Mouse (Mus musculus): ENCODE data around the gene F5. TPM values are rescaled to one million over a fixed set of nuclear protein-coding genes. Genes with fewer than 3 reads are reported as not detected.

The F5 gene
- polyA plus RNA-seq, 1 experiment from 2014 or later: 0.24 TPM

DNA sequence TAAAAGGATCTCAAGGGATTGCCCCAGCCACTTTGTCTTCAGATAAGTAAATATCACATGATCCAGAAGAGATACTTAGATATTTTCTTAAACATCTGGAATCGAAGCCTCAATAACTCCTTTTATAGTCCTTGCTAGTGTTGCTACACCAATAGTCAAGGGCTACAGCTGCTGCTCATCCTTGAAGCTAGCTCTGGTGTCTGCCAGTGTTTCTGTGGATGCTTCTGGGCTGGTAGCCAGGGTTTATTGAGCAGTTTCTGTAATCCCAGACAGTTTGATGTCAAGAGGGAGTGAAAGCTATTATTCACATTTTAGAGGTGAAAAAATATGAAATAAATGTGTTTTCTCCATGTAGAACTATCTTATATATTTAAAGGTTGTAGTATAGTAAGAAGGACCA lies 19.0 kb upstream of the F5 start:
- no peak overlapping the region for H3K4me2 ChIP-seq
- no peak overlapping the region for H3K4me3 ChIP-seq
- no peaks in the 10 kb centered on the region for H3K9me3 ChIP-seq
- H3K27me3 ChIP-seq: no peaks in the 10 kb centered on the region
- no peak overlapping the region for H3K27ac ChIP-seq
- H3K36me3 ChIP-seq: no peaks in the 10 kb centered on the region
- H3K4me1 ChIP-seq: no peaks in the 10 kb centered on the region
- 71% methylated on average over 1 of the region's 1 CpGs for WGBS
- no peak overlapping the region for H3K9ac ChIP-seq
- ATAC-seq (ENCODE audit: insufficient number of reproducible peaks, low FRiP score, low TSS enrichment, low read depth): no peak

DNA sequence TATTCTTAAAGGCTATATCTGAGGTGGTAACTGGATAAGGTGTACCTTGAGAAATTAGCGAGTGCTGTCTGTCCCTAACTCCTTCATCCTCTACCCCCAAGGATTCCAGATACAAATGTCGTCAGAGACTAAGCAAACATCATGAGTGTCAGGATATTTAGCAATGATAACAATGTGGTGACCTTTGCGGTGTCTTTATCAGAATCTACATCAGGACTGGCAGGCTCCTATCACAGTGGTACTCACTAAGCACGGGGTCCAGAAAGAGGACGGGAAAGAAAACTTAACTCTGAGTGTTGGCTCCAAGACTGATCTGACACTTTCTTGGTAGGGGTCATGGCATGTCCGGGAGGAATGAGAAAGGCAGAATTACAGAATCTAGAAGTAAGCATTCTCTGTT lies 17.5 kb upstream of the F5 start:
- H3K4me1 ChIP-seq: no peaks in the 10 kb centered on the region

DNA sequence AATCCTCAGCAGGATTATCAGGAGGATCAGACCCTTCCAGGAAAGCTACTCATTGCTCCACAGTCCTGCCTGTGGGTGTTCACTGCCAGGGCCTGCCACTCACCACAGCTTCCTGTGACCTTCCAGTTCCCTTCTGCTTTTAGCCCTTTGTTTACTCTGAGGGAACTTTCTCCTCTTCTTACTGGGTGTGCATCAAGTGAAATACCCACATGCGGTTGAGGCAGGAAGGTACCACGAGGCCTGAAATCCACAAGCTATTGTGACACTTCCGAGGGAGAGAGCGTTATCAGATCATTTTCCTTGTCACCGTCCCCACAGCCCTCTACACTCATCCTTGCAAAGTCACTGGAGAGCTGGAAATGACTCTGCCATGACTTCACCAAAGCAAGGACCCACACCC lies 16.3 kb upstream of the F5 start:
- ATAC-seq (ENCODE audit: insufficient number of reproducible peaks, low FRiP score, low TSS enrichment, low read depth): no peak
- no peak overlapping the region for H3K4me2 ChIP-seq
- H3K9ac ChIP-seq: no peak overlapping the region
- no peak overlapping the region for H3K27ac ChIP-seq
- H3K4me3 ChIP-seq: no peak overlapping the region
- H3K36me3 ChIP-seq: no peaks in the 10 kb centered on the region
- no peaks in the 10 kb centered on the region for H3K4me1 ChIP-seq
- 75% methylated on average over 5 of the region's 5 CpGs for WGBS
- H3K27me3 ChIP-seq: no peaks in the 10 kb centered on the region
- no peaks in the 10 kb centered on the region for H3K9me3 ChIP-seq

More for the DNA sequence above, 17.5 kb upstream of the F5 start:
- Histone ChIP-seq H3K27me3 (no peaks in the 10 kb centered on the region), H3K9me3 (no peaks in the 10 kb centered on the region), H3K36me3 (no peaks in the 10 kb centered on the region), H3K4me2 (no peak overlapping the region), H3K27ac (no peak overlapping the region), H3K4me3 (no peak overlapping the region), H3K9ac (no peak overlapping the region)
- WGBS: 81% methylated on average over 6 of the region's 6 CpGs
- ATAC-seq (ENCODE audit: insufficient number of reproducible peaks, low FRiP score, low TSS enrichment, low read depth): no peak

DNA sequence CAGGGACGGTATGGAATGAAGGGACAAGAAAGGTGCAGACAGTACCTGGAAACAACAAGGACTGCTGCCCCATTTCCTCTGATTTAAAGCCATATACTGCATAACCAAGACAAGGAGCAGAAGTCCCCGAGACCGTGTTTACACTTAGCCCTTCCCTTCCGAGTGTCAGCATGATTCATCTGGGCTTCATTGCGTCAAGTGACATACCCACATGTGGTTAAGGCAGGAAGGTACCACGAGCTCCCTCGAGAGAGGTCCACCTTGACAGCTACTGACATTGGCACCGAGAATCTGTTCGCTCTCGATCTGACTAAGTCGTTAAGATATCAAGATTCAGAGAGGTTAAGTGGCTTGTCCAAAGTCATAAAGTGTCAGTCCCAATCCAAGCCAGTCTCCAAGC lies 15.7 kb upstream of the F5 start:
- Histone ChIP-seq H3K9me3 (no peaks in the 10 kb centered on the region), H3K27me3 (no peaks in the 10 kb centered on the region), H3K36me3 (no peaks in the 10 kb centered on the region), H3K4me3 (no peak overlapping the region), H3K4me2 (no peak overlapping the region), H3K9ac (no peak overlapping the region), H3K27ac (no peak overlapping the region), H3K4me1 (no peaks in the 10 kb centered on the region)
- 55% methylated on average over 11 of the region's 11 CpGs for WGBS
- ATAC-seq (ENCODE audit: insufficient number of reproducible peaks, low FRiP score, low TSS enrichment, low read depth): no peak

- Histone ChIP-seq H3K27ac (no peak overlapping the region), H3K9ac (no peak overlapping the region), H3K4me1 (no peaks in the 10 kb centered on the region), H3K9me3 (no peaks in the 10 kb centered on the region), H3K27me3 (no peaks in the 10 kb centered on the region), H3K4me3 (no peak overlapping the region), H3K4me2 (no peak overlapping the region), H3K36me3 (no peaks in the 10 kb centered on the region)
- ATAC-seq (ENCODE audit: insufficient number of reproducible peaks, low FRiP score, low TSS enrichment, low read depth): no peak
- 73% methylated on average over 6 of the region's 6 CpGs for WGBS
Measured at GRCm38 (mm10) chr1:164136636-164137035, 15.0 kb upstream of the F5 start.

- Histone ChIP-seq H3K4me3 (no peak overlapping the region), H3K9ac (no peak overlapping the region), H3K4me1 (no peaks in the 10 kb centered on the region), H3K4me2 (peak overlapping the region; percentile 22; the same call in 1 of the 2 replicates), H3K36me3 (no peaks in the 10 kb centered on the region), H3K27ac (no peak overlapping the region), H3K9me3 (no peaks in the 10 kb centered on the region), H3K27me3 (no peaks in the 10 kb centered on the region)
- ATAC-seq (ENCODE audit: insufficient number of reproducible peaks, low FRiP score, low TSS enrichment, low read depth): no peak
- WGBS: 8% methylated on average over 5 of the region's 5 CpGs
Measured at GRCm38 (mm10) chr1:164138365-164139130, 13.1 kb upstream of the F5 start.

DNA sequence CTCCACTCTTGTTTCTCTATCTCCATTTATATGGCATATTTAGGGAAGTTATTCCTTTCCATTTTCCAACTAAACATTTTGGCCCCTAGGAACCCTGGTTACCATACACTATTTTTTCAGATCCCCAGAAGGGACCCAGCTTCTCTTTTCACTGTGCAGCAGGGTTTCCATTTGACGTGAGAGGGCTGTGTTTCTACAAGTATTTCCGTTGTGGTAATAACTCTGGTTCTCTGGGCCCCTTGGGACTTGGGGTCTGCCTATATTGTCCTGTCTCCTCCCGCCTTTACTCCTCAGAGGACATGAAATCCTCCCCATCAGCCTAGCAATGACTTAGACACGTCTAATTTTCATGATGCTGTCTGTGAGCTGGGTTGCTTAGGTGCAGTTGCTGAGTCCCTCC lies 12.2 kb upstream of the F5 start:
- 66% methylated on average over 4 of the region's 4 CpGs for WGBS
- Histone ChIP-seq H3K4me3 (no peak overlapping the region), H3K9me3 (no peaks in the 10 kb centered on the region)

GRCm38 (mm10) chr1:164149083-164149482 lies 2.6 kb upstream of the F5 start:
- no peak overlapping the region for H3K9ac ChIP-seq
- no peak overlapping the region for H3K4me3 ChIP-seq
- 92% methylated on average over 7 of the region's 7 CpGs for WGBS
- peaks cover 7% of the 10 kb centered on the region; the same call in 1 of the 2 replicates for H3K4me1 ChIP-seq
- H3K36me3 ChIP-seq: no peaks in the 10 kb centered on the region
- H3K9me3 ChIP-seq: no peaks in the 10 kb centered on the region
- no peak overlapping the region for H3K4me2 ChIP-seq
- no peaks in the 10 kb centered on the region for H3K27me3 ChIP-seq
- no peak overlapping the region for H3K27ac ChIP-seq
- ATAC-seq (ENCODE audit: insufficient number of reproducible peaks, low FRiP score, low TSS enrichment, low read depth): no peak

More for the DNA sequence above, 12.2 kb upstream of the F5 start:
- ATAC-seq (ENCODE audit: insufficient number of reproducible peaks, low FRiP score, low TSS enrichment, low read depth): no peak
- H3K27me3 ChIP-seq: no peaks in the 10 kb centered on the region
- H3K4me1 ChIP-seq: no peaks in the 10 kb centered on the region
- H3K27ac ChIP-seq: no peak overlapping the region
- H3K36me3 ChIP-seq: no peaks in the 10 kb centered on the region
- H3K9ac ChIP-seq: no peak overlapping the region
- H3K4me2 ChIP-seq: no peak overlapping the region

DNA sequence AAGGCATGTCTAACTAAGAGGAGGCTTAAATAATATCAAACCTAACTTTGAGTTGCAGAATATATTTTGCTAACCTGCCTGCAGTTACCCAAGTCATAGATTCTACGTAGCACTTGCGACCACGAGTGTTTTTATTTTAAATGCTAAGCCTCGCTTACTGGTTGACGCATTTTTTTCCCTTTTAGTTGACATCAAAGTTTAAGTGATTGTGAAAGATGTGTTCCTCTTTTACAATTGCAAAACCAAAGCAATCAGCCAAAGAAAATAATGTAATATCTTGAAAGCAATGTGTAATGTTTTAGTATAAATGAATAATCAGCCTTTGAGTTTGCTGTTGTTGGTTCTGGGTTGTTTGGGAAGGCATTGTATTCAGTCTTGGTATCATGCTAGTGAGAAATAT lies 1.2 kb downstream of the F5 start:
- Histone ChIP-seq H3K36me3 (no peaks in the 10 kb centered on the region), H3K4me3 (no peak overlapping the region), H3K4me2 (no peak overlapping the region), H3K9me3 (no peaks in the 10 kb centered on the region), H3K27ac (no peak overlapping the region), H3K9ac (no peak overlapping the region), H3K27me3 (no peaks in the 10 kb centered on the region), H3K4me1 (peaks cover 7% of the 10 kb centered on the region; the same call in 1 of the 2 replicates)
- WGBS: 81% methylated on average over 5 of the region's 5 CpGs
- ATAC-seq (ENCODE audit: insufficient number of reproducible peaks, low FRiP score, low TSS enrichment, low read depth): no peak

DNA sequence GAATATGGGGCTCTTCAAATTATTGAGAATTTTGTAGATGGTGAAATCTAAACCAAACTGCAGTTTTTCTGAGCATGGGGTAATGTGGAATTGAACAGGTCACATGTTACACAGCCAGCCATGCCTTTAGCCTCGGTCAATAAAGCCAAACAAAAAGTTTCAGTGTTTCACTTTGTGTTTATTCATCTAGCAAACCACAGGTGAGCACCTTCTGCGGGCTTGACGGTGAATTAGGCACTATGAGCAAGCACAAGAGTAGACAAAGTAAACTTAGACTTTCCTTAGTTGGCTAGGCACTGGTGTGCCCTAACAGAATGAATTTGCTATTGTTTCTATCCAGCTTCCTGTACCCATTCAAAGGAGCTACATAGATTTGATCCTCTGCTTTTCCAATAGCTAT lies 3.3 kb downstream of the F5 start:
- no peak overlapping the region for H3K9ac ChIP-seq
- peaks cover 7% of the 10 kb centered on the region; the same call in 1 of the 2 replicates for H3K4me1 ChIP-seq
- H3K9me3 ChIP-seq: no peaks in the 10 kb centered on the region
- no peak overlapping the region for H3K27ac ChIP-seq
- 78% methylated on average over 3 of the region's 3 CpGs for WGBS
- H3K27me3 ChIP-seq: no peaks in the 10 kb centered on the region
- H3K4me2 ChIP-seq: no peak overlapping the region
- ATAC-seq (ENCODE audit: insufficient number of reproducible peaks, low FRiP score, low TSS enrichment, low read depth): no peak
- no peak overlapping the region for H3K4me3 ChIP-seq
- no peaks in the 10 kb centered on the region for H3K36me3 ChIP-seq

GRCm38 (mm10) chr1:164158571-164158970 lies 6.9 kb downstream of the F5 start:
- H3K9ac ChIP-seq: no peak overlapping the region
- H3K27me3 ChIP-seq: no peaks in the 10 kb centered on the region
- H3K36me3 ChIP-seq: no peaks in the 10 kb centered on the region
- no peaks in the 10 kb centered on the region for H3K9me3 ChIP-seq
- no peaks in the 10 kb centered on the region for H3K4me1 ChIP-seq
- WGBS: 46% methylated on average over 4 of the region's 4 CpGs
- no peak for ATAC-seq (ENCODE audit: insufficient number of reproducible peaks, low FRiP score, low TSS enrichment, low read depth)
- H3K4me2 ChIP-seq: no peak overlapping the region
- no peak overlapping the region for H3K27ac ChIP-seq
- H3K4me3 ChIP-seq: no peak overlapping the region

- Histone ChIP-seq H3K36me3 (no peaks in the 10 kb centered on the region), H3K4me3 (no peak overlapping the region), H3K9ac (no peak overlapping the region), H3K4me1 (no peaks in the 10 kb centered on the region), H3K27me3 (no peaks in the 10 kb centered on the region), H3K9me3 (no peaks in the 10 kb centered on the region), H3K27ac (no peak overlapping the region), H3K4me2 (no peak overlapping the region)
- ATAC-seq (ENCODE audit: insufficient number of reproducible peaks, low FRiP score, low TSS enrichment, low read depth): no peak
- WGBS: 84% methylated on average over 2 of the region's 2 CpGs
Measured at GRCm38 (mm10) chr1:164159781-164160180, 8.1 kb downstream of the F5 start.

GRCm38 (mm10) chr1:164162745-164163144 lies 11.1 kb downstream of the F5 start:
- H3K4me1 ChIP-seq: no peaks in the 10 kb centered on the region
- no peak overlapping the region for H3K9ac ChIP-seq
- H3K36me3 ChIP-seq: no peaks in the 10 kb centered on the region
- WGBS: 82% methylated on average over 5 of the region's 5 CpGs
- H3K4me2 ChIP-seq: no peak overlapping the region
- ATAC-seq (ENCODE audit: insufficient number of reproducible peaks, low FRiP score, low TSS enrichment, low read depth): no peak
- no peak overlapping the region for H3K27ac ChIP-seq
- H3K27me3 ChIP-seq: no peaks in the 10 kb centered on the region
- H3K4me3 ChIP-seq: no peak overlapping the region
- H3K9me3 ChIP-seq: no peaks in the 10 kb centered on the region
